Mouse (Mus musculus): ENCODE data around the gene Paqr3. TPM values are rescaled to one million over a fixed set of nuclear protein-coding genes. Genes with fewer than 3 reads are reported as not detected.

Gene Paqr3
- polyA plus RNA-seq, 1 experiment from 2014 or later, result 3.4 TPM

DNA sequence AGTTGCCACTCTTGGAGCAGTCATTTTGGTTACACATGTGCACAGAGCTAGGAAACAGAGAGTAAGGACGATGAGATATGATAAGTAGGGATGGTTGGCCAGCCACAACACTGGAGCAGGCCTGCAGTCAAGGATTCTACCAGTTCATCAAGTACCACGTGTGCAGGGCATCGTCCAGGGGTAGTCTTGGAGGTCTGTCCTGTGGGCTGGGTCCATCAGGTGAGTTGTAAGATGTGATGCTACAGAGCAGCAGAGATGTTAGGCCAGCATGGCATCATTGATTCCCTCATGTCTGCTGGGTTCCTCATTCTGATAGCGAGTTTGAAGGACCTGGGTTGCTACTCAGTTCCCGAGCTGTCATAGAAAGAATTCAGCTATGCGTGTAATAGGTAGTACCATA lies 26.3 kb downstream of the Paqr3 start:
- TF ChIP-seq CTCF (IDR thresholded peaks at IDR 0.05; ENCODE audit: low read depth), result no peak
- Histone ChIP-seq H3K4me1 (ENCODE audit: insufficient read depth) (no peaks in the 10 kb centered on the region), H3K27ac (ENCODE audit: low read depth) (no peak overlapping the region), H3K27me3 (ENCODE audit: insufficient read depth, low read length) (no peaks in the 10 kb centered on the region), H3K9ac (no peak overlapping the region), H3K4me3 (ENCODE audit: low read depth, low read length) (no peak overlapping the region), H3K4me2 (no peak overlapping the region), H3K9me3 (ENCODE audit: low read depth, low read length) (no peaks in the 10 kb centered on the region), H3K36me3 (ENCODE audit: insufficient read depth) (peaks cover 24% of the 10 kb centered on the region)
- no peak for ATAC-seq (ENCODE audit: insufficient read depth)
- WGBS, result 91% methylated on average over 6 of the region's 6 CpGs
- DNase-seq, result no peak

DNA sequence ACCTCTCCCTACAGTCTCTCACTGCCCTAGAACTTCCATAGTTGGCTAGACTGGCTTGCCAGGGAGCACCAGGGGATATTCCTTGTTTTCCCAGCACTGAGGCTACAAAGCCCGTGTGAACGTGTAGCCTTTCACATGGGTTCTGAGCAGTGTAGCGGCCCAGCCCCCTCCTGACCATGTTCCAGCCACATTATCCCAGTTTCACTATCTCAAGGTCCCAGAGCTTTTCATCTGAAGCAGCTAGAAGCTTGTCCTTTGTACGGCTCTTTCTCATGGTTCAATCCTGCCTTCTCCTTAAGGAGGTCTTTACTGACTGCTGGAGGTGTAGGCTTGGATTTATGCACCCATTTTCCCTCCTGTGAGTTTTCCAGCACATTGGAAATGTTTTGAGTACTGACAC lies 26.9 kb downstream of the Paqr3 start:
- ATAC-seq (ENCODE audit: insufficient read depth) (no peak), DNase-seq (no peak)
- no peak for TF ChIP-seq CTCF (IDR thresholded peaks at IDR 0.05; ENCODE audit: low read depth)
- Histone ChIP-seq H3K9me3 (ENCODE audit: low read depth, low read length) (no peaks in the 10 kb centered on the region), H3K4me1 (ENCODE audit: insufficient read depth) (no peaks in the 10 kb centered on the region), H3K9ac (no peak overlapping the region), H3K4me3 (ENCODE audit: low read depth, low read length) (no peak overlapping the region), H3K27me3 (ENCODE audit: insufficient read depth, low read length) (no peaks in the 10 kb centered on the region), H3K27ac (ENCODE audit: low read depth) (no peak overlapping the region), H3K36me3 (ENCODE audit: insufficient read depth) (peaks cover 24% of the 10 kb centered on the region), H3K4me2 (no peak overlapping the region)
- 86% methylated on average over 4 of the region's 4 CpGs for WGBS

DNA sequence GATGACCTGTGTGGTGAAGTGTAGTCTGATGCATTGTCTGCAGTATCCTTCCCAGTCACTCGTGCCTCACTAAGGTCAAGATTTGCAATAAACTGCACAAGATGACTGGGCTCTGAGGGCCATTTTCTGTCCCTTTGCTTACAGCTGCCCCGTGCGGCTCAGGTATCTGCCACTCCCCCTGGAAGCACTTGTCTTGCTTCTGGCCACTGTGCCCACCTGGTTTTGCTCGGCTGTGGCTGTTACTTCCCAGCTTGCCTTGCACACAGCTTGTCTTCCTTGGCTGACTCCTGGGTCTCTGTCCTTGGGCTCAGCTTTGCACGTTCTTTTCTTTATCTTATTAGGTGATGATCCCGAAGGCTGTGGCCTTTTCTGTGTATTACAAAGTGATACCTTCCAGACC lies 27.7 kb downstream of the Paqr3 start:
- Histone ChIP-seq H3K9me3 (ENCODE audit: low read depth, low read length) (no peaks in the 10 kb centered on the region), H3K4me3 (ENCODE audit: low read depth, low read length) (no peak overlapping the region), H3K9ac (no peak overlapping the region), H3K27me3 (ENCODE audit: insufficient read depth, low read length) (no peaks in the 10 kb centered on the region), H3K4me1 (ENCODE audit: insufficient read depth) (no peaks in the 10 kb centered on the region), H3K4me2 (no peak overlapping the region), H3K27ac (ENCODE audit: low read depth) (no peak overlapping the region), H3K36me3 (ENCODE audit: insufficient read depth) (peaks cover 21% of the 10 kb centered on the region)
- no peak for TF ChIP-seq CTCF (IDR thresholded peaks at IDR 0.05; ENCODE audit: low read depth)
- DNase-seq (no peak), ATAC-seq (ENCODE audit: insufficient read depth) (no peak)
- WGBS, result 79% methylated on average over 6 of the region's 6 CpGs

DNA sequence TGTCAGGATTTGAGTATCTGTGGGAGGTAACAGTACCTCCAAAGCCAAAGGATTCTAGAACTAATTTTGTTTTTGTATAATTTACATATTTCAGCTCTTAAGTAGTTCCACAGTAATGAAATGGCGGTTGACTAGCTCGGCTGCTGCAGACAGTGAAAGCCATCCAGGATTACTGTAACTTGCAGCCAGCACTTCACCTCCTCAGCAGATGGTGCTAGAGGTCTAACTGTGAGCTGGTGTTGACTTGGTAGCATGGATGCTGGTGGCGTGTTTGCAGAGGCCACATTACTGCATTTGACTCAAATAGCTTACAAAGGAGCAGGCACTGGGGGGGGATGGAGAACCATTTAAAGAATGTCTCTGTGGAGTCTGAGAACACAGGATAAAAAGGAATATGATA lies 29.9 kb downstream of the Paqr3 start:
- Histone ChIP-seq H3K9ac (no peak overlapping the region), H3K4me3 (ENCODE audit: low read depth, low read length) (no peak overlapping the region), H3K27ac (ENCODE audit: low read depth) (no peak overlapping the region), H3K4me1 (ENCODE audit: insufficient read depth) (no peaks in the 10 kb centered on the region), H3K36me3 (ENCODE audit: insufficient read depth) (0 out of 2 replicates have a peak, but pooled peaks cover 3% of the 10 kb centered on the region), H3K4me2 (no peak overlapping the region), H3K9me3 (ENCODE audit: low read depth, low read length) (no peaks in the 10 kb centered on the region), H3K27me3 (ENCODE audit: insufficient read depth, low read length) (no peaks in the 10 kb centered on the region)
- TF ChIP-seq CTCF (IDR thresholded peaks at IDR 0.05; ENCODE audit: low read depth), result peak; percentile 48
- DNase-seq, result peak; percentile 40
- 0 out of 2 replicates have a peak, but pooled peaks have one; percentile 44 for ATAC-seq (ENCODE audit: insufficient read depth)
- 54% methylated on average over 3 of the region's 3 CpGs for WGBS

DNA sequence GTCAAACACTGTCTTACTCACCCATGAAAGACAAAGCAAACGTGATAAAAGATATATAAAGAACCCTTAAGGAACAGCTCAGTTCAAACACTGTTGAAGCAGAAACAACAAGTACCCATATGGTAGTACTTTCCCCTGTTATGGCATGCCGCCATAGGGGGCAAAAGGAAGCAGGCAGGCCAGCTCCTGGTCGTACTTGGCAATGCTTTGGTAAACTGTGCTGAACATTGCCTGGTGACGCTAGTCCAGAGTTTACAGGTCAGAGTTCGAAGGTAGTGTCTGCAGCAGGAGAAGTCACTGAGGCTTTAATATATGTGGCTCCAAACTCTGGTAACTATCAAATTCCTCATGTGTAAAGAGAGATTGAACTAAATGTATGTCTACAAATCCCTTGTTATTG lies 32.8 kb downstream of the Paqr3 start:
- Histone ChIP-seq H3K9ac (no peak overlapping the region), H3K9me3 (ENCODE audit: low read depth, low read length) (no peaks in the 10 kb centered on the region), H3K27ac (ENCODE audit: low read depth) (no peak overlapping the region), H3K4me2 (no peak overlapping the region), H3K4me3 (ENCODE audit: low read depth, low read length) (no peak overlapping the region), H3K27me3 (ENCODE audit: insufficient read depth, low read length) (no peaks in the 10 kb centered on the region), H3K4me1 (ENCODE audit: insufficient read depth) (no peaks in the 10 kb centered on the region), H3K36me3 (ENCODE audit: insufficient read depth) (peaks cover 2% of the 10 kb centered on the region; the same call in 1 of the 2 replicates)
- WGBS, result 63% methylated on average over 5 of the region's 5 CpGs
- DNase-seq (no peak), ATAC-seq (ENCODE audit: insufficient read depth) (no peak)
- no peak for TF ChIP-seq CTCF (IDR thresholded peaks at IDR 0.05; ENCODE audit: low read depth)

DNA sequence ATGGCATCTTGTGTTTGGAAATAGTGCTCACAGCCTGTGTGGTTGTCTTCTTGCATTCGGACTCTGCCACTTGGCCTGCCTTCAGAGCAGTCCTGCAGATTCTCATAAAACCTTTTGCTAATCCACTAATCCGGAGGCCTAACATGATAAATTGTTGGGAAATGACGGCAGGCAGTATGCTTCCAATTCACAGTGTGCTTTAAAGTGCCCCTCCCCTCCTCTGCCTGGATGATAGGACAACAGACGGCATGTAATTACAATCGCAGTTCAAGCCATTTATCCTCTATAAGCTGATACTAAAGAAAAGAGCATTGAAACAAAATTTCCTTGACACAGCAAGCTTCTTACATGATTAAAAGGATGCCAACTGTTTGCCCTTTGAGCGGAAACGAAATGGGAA lies 33.7 kb downstream of the Paqr3 start:
- no peaks in the 10 kb centered on the region for H3K27me3 ChIP-seq (ENCODE audit: insufficient read depth, low read length)
- no peak for ATAC-seq (ENCODE audit: insufficient read depth)
- H3K4me2 ChIP-seq, result no peak overlapping the region
- DNase-seq, result no peak
- no peak overlapping the region for H3K4me3 ChIP-seq (ENCODE audit: low read depth, low read length)
- no peaks in the 10 kb centered on the region for H3K9me3 ChIP-seq (ENCODE audit: low read depth, low read length)
- H3K4me1 ChIP-seq (ENCODE audit: insufficient read depth), result no peaks in the 10 kb centered on the region
- no peak overlapping the region for H3K27ac ChIP-seq (ENCODE audit: low read depth)
- H3K36me3 ChIP-seq (ENCODE audit: insufficient read depth), result peaks cover 2% of the 10 kb centered on the region; the same call in 1 of the 2 replicates
- no peak overlapping the region for H3K9ac ChIP-seq
- 71% methylated on average over 7 of the region's 7 CpGs for WGBS
- TF ChIP-seq CTCF (IDR thresholded peaks at IDR 0.05; ENCODE audit: low read depth), result no peak

DNA sequence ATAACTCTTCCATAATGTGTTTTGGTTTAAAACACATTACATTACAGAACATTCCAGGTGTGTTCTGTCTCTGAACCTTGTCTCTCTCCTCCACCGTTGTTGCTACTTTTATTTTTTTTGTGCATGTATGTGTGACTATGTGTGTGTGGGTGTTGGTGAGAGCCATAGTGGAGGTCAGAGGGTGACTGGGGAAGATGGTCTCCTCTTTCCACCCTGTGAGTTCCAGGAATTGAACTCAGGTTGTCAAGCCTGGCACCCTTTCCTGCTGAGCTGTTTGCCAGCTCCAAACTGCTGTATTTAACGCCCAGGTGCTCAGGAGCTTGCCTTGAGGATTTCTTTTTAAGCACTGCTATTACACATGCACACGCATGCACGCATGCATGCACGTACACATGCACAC lies 35.2 kb downstream of the Paqr3 start:
- no peaks in the 10 kb centered on the region for H3K4me1 ChIP-seq (ENCODE audit: insufficient read depth)
- H3K9me3 ChIP-seq (ENCODE audit: low read depth, low read length), result no peaks in the 10 kb centered on the region
- no peak for TF ChIP-seq CTCF (IDR thresholded peaks at IDR 0.05; ENCODE audit: low read depth)
- no peaks in the 10 kb centered on the region for H3K27me3 ChIP-seq (ENCODE audit: insufficient read depth, low read length)
- no peak overlapping the region for H3K9ac ChIP-seq
- peaks cover 2% of the 10 kb centered on the region; the same call in 1 of the 2 replicates for H3K36me3 ChIP-seq (ENCODE audit: insufficient read depth)
- H3K27ac ChIP-seq (ENCODE audit: low read depth), result no peak overlapping the region
- DNase-seq (no peak), ATAC-seq (ENCODE audit: insufficient read depth) (no peak)
- H3K4me3 ChIP-seq (ENCODE audit: low read depth, low read length), result no peak overlapping the region
- no peak overlapping the region for H3K4me2 ChIP-seq
- WGBS, result 87% methylated on average over 5 of the region's 5 CpGs

Data from lung, embryonic 14.5 days (tissue).